Mouse (Mus musculus): Measurements from ENCODE around the gene Cbwd1.
"Not testable (repeated sequence)": the region's sequence is repeated elsewhere in the genome, so short reads cannot be mapped to it uniquely, and the experiment has no call there.

Cbwd1 gene

DNA sequence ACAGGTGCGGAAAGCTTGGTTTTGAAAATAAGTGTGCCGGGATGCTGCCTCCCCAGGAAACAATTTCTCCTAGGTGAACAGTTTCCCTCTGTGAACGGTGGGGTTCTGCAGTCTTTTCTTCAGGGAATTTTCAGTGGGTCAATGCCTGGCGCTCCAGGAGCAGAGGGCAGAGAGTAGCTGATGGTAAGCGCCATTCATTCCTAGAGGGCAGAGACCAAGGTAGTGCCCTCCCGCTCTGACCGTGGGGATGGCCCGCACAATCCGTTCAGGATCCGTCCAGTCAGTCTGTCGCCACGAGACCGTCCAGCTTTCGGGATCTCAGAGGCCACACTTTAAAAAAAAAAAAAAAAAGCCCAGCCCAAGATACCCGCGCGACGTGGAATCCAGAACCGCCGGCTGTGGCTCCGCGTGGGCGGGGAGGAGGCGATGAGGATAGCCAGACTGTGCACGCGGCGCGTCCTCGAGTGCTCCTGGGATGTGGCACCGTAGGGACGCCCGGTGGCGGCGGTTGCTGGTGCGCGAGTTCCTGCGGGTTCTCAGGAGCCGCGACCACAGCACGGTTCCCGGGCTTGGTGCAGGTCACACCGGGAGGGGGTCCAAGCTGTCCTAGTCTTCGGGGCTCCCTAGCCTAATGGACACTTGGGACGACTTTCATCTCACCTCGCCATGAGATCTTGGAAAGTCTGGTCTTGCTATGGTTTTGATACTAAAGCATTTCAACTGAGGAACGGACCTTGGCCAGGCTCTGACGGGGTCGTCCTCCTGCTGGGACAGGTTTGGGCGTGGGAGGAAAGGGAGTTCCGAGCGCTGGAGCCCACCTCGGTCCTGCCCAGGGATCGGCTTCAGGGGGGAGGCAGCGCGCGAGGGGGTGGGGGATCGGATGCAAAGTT, 64.2 kb downstream of the Cbwd1 start:
- peak in 1 of 2 experiments; percentile 14 for DNase-seq

DNA sequence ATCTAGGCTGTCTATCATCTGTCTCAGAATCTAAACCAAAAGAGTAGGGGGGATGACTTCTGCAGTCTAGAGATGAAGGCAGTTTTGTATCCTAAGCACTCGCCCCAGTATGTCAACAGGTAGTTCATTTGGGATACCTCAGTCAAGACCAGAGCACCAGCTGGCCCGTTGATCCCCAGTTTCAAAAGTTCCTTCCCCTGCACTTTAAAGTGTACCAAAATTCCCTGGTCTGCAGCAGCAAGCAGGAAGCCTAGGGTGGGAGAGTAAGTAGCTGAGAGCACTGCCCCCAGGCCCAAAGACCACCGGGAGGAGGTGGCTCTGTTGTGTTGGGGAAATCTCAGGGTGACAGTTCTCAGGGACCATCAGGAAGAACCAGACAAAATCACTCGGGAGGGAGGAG, 64.9 kb downstream of the Cbwd1 start:
- DNase-seq, result no peak

DNA sequence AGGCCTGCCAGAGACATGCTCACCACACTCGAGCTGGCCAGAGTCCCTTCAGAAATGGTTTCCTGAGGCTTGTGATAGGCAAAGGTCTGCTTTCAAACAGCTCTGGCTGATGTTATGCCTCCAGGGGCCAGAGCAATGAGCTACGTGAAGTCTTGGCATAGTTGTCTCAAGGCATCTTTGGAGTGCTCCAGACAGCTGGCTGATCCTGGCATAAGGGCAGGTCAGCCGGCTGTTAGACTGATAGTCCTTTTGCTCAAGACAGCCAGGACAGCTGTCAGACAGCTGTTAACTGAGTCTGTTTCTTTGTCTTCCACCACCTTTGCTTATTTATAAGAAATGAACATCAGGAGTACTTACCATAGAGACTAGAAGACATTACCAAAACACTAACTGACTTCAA, 74.5 kb downstream of the Cbwd1 start:
- DNase-seq, result no peak

DNA sequence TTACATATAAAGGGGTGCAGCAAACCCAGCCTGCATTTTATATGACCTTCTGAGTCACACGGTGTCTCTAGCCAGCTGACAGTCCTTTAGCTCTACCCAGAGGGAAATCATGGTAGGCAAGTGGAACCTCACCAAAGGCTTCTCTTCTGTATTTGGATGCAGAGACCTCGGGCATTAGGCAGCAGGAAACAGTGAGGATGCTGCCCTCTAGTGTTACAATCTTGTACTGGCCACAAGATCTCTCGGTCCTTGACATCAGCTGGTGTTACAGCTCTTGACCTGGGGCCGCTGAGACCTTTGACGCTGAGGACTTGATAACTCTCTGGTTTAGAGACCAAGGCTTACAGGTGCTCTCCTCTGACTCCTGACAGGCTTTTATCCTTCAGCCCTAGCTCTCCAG, 75.9 kb downstream of the Cbwd1 start:
- peak; percentile 56 to 70 for DNase-seq

DNA sequence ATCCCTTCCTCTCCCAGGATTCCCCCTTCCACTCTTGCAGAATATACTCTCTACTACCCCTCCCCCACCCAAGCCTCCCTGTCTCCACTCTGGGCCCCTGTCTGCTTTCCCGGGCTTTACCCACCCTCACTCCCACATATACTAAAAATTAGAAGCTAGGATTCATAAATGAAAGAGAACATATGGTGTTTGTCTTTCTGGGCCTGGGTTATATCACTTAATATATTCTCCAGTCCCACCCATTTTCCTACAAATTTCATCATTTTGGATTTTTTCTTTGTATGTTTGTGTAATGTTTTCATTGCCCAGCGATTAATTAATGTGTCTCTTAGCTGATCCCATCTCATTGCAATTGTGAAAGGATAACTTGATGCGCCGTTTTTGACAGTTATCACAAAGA, 80.2 kb downstream of the Cbwd1 start:
- DNase-seq, result no peak

DNA sequence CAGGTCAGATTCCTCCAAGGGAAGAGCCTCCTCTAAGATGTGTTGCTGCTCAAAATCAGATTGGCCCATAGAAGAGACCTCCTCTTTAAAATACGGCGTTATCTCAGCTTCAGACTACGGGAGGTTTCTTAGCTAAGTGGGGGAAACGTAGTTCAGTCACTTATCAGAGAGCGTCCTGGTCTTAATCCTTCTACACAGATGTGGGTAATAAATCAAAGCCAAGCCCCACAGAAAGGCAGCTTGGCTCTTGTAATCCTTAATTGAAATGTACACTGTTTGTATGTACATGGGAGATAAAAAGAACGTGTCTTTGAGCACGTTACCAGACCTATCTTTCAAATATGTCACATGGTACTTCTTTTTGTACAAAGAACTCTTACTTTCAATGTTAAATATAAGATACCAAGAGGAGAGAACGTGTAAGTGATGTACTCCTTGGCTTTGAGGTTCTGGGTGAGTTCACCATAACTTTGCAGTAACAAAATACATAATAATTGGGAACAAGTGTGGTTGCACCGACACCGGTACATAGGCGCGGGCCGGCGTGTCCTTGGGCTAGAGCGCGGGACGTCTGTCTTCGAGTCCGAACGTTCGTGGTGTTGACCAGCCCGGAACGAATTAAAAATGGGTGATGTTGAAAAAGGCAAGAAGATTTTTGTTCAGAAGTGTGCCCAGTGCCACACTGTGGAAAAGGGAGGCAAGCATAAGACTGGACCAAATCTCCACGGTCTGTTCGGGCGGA, 86.1 kb downstream of the Cbwd1 start, which contains the start of gene Gm10053:
TSS of gene Gm10053 (plus strand) at position 558 of the 742 bp plus-strand sequence.
- not testable (repeated sequence) for DNase-seq

DNA sequence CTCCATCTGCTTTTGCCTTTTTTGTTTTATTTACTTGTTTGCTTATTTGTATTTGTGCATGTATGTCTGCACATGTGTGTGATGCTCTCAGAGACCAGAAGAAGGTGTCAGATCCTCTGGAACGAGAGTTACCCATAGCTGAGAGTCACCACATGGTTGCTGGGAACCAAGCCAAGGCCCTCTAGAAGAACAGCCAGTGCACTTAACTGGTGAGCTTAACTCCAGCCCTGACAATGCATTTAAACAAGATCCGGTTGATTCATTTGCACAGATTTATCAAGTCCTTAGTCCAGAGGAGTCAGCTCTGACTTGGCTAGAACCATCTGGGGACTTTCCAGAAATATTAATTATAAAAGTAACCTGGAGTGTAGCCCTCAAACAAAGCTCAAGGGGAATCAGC, 87.5 kb downstream of the Cbwd1 start:
- no peak for DNase-seq

DNA sequence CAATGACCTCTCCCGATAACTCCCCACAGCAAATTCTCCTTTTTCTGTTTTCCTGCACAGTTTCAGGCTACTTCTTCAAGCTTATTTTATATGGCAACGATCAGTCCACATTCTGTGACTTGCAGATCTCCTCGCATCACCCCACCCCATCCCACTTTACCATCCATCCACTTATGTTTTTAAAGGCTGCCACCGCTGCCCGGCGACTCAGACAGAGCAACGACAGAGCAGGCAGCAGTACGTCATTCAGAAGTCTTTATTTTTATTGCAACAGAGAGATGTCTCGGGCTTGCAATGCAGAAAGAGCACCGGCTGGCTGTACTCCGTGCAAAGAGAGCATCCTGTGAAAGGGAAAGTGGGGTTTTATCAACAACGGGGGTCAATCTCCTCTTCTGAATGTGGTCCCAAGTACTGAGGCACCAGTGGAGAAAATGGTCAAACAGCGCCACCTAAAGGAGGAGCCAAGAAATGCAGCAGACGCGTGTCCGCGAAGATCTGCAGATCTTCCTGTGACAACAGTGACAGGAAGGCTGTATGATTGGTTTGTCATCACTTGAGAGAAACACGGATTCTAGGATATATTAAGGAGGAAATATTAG, 90.3 kb downstream of the Cbwd1 start:
- peak; percentile 46 to 81 for DNase-seq

All from kidney, postnatal 36 days (tissue).